Mouse (Mus musculus) layer of hippocampus, adult 9-10 months (tissue): Measurements from ENCODE around the gene Gramd1c.

Experiments used
- DNase-seq: peaks from one replicate; pipeline ENCODE4 v3.0.0; 2022; ENCODE audit warnings: low spot score

The Gramd1c gene

GRCm38 (mm10) chr16:44018372-44018771 is 44.8 kb downstream of the Gramd1c start:
- no peak for DNase-seq

GRCm38 (mm10) chr16:44017707-44018106 is 45.4 kb downstream of the Gramd1c start:
- DNase-seq: no peak

GRCm38 (mm10) chr16:44016164-44016563 is 47.0 kb downstream of the Gramd1c start:
- DNase-seq: no peak

GRCm38 (mm10) chr16:44015416-44016158 is 47.6 kb downstream of the Gramd1c start:
- DNase-seq: no peak

GRCm38 (mm10) chr16:44011010-44011409 is 52.1 kb downstream of the Gramd1c start:
- no peak for DNase-seq

GRCm38 (mm10) chr16:44002086-44002485 is 61.1 kb downstream of the Gramd1c start:
- DNase-seq: no peak

- no peak for DNase-seq
Observed at GRCm38 (mm10) chr16:43999541-43999940, 63.6 kb downstream of the Gramd1c start.

DNA sequence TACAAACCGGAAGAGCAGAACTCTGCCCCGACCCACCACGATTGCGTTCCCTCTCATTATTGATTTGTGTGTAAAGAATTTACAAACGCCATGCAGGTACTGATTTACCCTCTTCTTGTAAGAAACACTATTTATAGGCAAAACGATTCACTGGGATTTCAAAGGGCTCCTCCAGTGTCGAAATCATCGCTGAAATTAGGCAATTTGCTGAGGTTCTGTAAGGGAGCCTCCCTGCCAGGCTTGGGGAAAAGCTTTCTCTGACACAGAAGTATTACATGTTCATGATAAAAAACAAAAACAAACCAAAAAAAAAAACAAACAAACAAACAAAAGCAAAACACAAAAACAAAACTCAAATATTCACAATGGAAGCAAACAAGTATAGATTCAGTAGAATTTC is 64.0 kb downstream of the Gramd1c start:
- DNase-seq: no peak

DNA sequence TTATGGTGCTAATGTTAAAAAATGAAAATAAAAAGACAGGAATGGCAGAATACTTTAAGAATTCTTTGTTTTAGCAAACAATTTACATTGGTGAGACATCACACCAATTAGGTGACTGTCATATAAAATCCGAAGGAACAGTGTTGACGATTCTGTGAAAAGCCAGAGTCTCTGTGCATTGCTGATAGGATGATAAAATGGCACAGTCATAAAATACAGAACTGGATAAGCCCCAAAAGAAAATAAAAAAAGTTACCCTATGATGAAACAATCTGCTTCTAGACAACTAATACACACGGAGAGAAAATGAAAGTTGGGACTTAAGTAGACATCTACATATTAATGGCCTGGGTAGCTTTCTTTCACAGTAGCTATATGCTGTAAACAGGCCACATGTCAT is 68.5 kb downstream of the Gramd1c start:
- DNase-seq: no peak

- no peak for DNase-seq
Observed at GRCm38 (mm10) chr16:43986299-43986698, 76.8 kb downstream of the Gramd1c start.

- DNase-seq: no peak
Observed at GRCm38 (mm10) chr16:43980110-43980609, 83.0 kb downstream of the Gramd1c start.

GRCm38 (mm10) chr16:43979328-43980109 is 83.6 kb downstream of the Gramd1c start, which contains the start of gene Zdhhc23:
Gene Zdhhc23 (minus strand): TSS chr16:43979791.
- DNase-seq: no peak

DNA sequence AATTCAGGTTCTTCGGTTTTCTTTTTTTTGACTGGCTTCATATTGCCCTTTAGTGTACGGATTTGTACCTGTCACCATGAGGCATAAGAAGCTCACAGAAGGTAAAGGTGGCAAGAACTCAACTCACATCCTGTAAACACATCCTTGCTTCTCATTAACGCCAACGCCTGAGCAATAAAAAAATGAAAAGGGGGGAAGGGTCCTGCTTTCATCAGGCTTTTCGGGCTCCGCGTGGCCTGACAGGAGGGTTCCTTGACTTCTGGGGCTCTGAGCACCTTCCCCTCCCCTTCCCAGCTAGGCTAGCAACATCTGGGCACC is 84.2 kb downstream of the Gramd1c start:
- DNase-seq: no peak

- DNase-seq: no peak
Observed at GRCm38 (mm10) chr16:43973606-43974220, 89.4 kb downstream of the Gramd1c start.

DNA sequence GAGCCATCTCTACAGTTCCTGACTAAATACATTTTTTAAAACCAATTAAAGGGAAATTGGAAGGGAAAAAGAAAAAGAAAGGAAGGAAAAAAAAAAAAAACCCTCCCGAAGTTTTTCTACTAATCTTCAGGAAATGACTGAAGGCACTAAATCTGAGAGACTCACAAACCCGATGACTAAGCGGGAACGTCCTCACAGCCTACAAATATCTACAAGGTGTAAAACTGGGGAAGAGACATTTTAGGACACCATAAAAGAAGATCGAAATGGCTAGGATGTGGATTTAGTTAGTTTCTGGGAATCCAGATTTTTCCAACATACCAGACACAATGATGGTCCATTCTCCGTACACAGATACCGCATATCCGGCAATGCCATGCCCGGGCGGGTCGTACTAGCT is 90.0 kb downstream of the Gramd1c start:
- DNase-seq: no peak

DNA sequence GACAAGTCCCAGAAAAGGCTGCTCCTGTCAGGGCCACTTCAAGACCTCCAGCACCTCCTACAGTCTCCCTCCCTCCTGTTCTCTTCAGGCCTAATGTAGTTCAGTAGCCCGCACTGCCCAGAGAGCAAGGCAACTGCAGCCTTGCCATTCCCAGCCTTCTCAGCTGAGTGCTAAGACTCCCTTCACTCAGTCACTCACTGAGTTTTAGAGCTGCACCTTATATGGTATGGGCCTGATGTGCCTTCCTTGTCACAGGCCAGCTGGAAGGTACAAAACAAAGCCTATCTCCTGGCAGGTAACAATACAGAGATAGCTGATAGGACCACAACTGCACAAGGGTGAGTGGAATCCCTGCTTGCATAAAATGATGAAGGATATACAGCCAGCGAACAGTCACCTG is 90.8 kb downstream of the Gramd1c start:
- no peak for DNase-seq

- no peak for DNase-seq
Observed at GRCm38 (mm10) chr16:43971741-43972140, 91.4 kb downstream of the Gramd1c start.

- no peak for DNase-seq
Observed at GRCm38 (mm10) chr16:43971189-43971588, 92.0 kb downstream of the Gramd1c start.

DNA sequence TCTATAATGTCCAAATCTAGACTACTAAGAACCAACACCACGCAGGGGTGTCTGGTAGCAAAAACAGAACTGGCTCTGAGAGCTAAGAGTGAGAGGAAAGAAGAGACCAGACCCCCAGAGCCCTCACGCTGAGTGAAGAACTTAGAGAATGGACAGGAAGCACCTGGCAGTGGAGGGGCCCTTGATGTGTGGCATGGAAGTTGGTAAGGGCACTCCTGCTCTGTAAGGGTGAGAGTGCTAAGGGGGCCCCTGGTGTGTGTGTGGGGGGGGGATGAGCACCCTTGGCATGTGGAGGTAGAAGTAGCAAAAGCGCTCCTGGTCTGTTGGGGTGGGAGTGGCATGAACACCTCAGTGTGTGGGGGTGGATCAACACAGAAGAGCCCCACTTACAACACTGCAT is 92.7 kb downstream of the Gramd1c start:
- no peak for DNase-seq

- no peak for DNase-seq
Observed at GRCm38 (mm10) chr16:43965781-43966389, 97.3 kb downstream of the Gramd1c start.

- DNase-seq: no peak
Observed at GRCm38 (mm10) chr16:43963780-43964179, 99.4 kb downstream of the Gramd1c start.

- DNase-seq: no peak
Observed at GRCm38 (mm10) chr16:43963291-43963690, 99.9 kb downstream of the Gramd1c start.
